Mouse (Mus musculus): Measurements from ENCODE around the gene Ddc.

DNA sequence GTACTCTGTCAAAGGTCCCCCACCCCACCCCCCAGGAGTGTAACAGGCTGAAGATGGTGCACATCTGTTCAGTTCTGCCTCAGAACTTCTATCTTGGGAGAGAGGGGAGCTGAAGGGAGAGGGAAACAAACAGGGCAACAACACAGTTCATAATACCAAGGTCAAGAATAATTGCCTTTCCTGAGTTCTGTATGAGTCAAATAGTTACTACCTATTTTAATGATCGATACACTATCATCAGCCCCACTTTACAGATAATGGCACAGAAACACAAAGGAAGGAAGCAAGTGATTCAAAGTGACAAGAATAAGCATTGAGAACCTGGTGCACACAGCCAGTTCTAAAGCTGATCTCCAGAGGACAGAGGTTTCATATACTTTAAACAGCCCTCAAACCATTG lies 40.6 kb upstream of the Ddc start:
- TF ChIP-seq CTCF (conservative IDR thresholded peaks at IDR 0.05 in 1 of 2, IDR thresholded peaks at IDR 0.05 in 1 of 2; ENCODE audit: low read depth in 2 of 2, low read length in 2 of 2) (no peak), USF2 (conservative IDR thresholded peaks at IDR 0.05; ENCODE audit: low read depth, low read length) (no peak), POLR2A (IDR thresholded peaks at IDR 0.05; ENCODE audit: low read depth, low read length) (no peak), E2F4 (IDR thresholded peaks at IDR 0.05; ENCODE audit: insufficient replicate concordance, low read depth, low read length) (no peak), ZC3H11A (IDR thresholded peaks at IDR 0.05; ENCODE audit: low read depth, low read length) (no peak), ELF1 (IDR thresholded peaks at IDR 0.05; ENCODE audit: low read depth, low read length) (no peak), MAFK (IDR thresholded peaks at IDR 0.05; ENCODE audit: insufficient replicate concordance, low read length) (no peak), ZMIZ1 (IDR thresholded peaks at IDR 0.05; ENCODE audit: low read depth, low read length) (no peak), SMC3 (IDR thresholded peaks at IDR 0.05; ENCODE audit: low read depth, low read length) (no peak)

Data from CH12.LX (cell line).